Mouse (Mus musculus) retina, postnatal 1 day (tissue): Measurements from ENCODE around the gene Mettl17.

Experiments
- DNase-seq: peaks from one replicate; pipeline ENCODE4 v3.0.0-alpha.2; 2012

Mettl17 gene

GRCm38 (mm10) chr14:51932092-51933020, 47.7 kb downstream of the Mettl17 start:
- no peak for DNase-seq

GRCm38 (mm10) chr14:51939005-51939404, 54.4 kb downstream of the Mettl17 start:
- DNase-seq, result no peak

GRCm38 (mm10) chr14:51940944-51941560, 56.4 kb downstream of the Mettl17 start:
- peak; percentile 9 for DNase-seq

GRCm38 (mm10) chr14:51941577-51941976, 56.9 kb downstream of the Mettl17 start:
- no peak for DNase-seq

- no peak for DNase-seq
Observed at GRCm38 (mm10) chr14:51942236-51942635, 57.6 kb downstream of the Mettl17 start.
